Mouse (Mus musculus): Measurements from ENCODE around the gene Cfap43. TPM values are rescaled to one million over a fixed set of nuclear protein-coding genes. Genes with fewer than 3 reads are reported as not detected.

Gene Cfap43
- total RNA-seq, 2 experiments from 2014 or later: not detected

GRCm38 (mm10) chr19:47888037-47888436 lies 31.1 kb downstream of the Cfap43 start:
- ATAC-seq (replicated peaks; ENCODE audit: low FRiP score, poor library complexity, severe bottlenecking): no peak

- ATAC-seq (replicated peaks; ENCODE audit: low FRiP score, poor library complexity, severe bottlenecking): no peak
Measured at GRCm38 (mm10) chr19:47887417-47887816, 31.7 kb downstream of the Cfap43 start.

DNA sequence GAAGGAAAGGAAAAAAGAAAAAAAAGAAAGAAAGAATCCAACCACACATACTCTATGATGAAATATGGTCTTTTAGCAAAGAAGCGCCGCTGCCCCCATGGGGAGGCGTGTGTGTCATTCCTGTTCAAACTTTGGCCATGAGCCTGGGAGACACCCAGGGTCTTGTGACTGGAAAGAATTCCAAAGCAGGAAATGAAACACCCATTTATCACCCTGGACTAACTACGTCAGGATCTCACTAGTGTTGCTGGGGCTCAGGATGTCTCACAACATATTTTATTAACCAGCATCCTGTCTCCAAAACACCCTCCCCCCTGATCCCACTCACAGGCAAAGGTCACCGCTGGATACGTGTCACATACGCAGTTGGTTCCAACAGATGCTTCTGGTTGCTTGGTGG lies 32.5 kb downstream of the Cfap43 start:
- no peak for ATAC-seq (replicated peaks; ENCODE audit: low FRiP score, poor library complexity, severe bottlenecking)

DNA sequence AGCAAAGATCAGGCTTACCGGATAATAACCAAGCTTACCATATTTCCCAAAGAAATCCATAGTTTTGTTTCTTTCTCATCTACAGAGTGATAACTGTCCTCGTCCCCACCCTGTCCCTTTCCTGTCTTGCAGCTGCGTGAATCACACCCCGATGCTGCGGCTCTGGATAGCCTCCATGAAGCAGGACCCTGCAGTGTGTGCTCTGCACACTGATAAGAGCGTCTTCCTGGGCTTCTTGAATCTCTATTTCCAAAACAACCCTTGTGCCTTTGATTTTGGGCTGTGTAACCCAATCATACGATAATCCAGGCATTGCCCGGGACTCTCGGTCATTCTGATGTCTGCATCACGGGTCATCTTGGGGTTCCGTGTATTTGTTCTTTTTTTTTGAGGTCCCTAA lies 33.2 kb downstream of the Cfap43 start:
- ATAC-seq (replicated peaks; ENCODE audit: low FRiP score, poor library complexity, severe bottlenecking): no peak

- ATAC-seq (replicated peaks; ENCODE audit: low FRiP score, poor library complexity, severe bottlenecking): no peak
Measured at GRCm38 (mm10) chr19:47885191-47885743, 33.8 kb downstream of the Cfap43 start.

- ATAC-seq (replicated peaks; ENCODE audit: low FRiP score, poor library complexity, severe bottlenecking): no peak
Measured at GRCm38 (mm10) chr19:47884296-47885085, 34.6 kb downstream of the Cfap43 start.

- peak; percentile 29; the same call in 1 of the 2 replicates for ATAC-seq (replicated peaks; ENCODE audit: low FRiP score, poor library complexity, severe bottlenecking)
Measured at GRCm38 (mm10) chr19:47882882-47883254, 36.2 kb downstream of the Cfap43 start.

GRCm38 (mm10) chr19:47882151-47882881 lies 36.8 kb downstream of the Cfap43 start:
- peak; percentile 94 for ATAC-seq (replicated peaks; ENCODE audit: low FRiP score, poor library complexity, severe bottlenecking)

- ATAC-seq (replicated peaks; ENCODE audit: low FRiP score, poor library complexity, severe bottlenecking): no peak
Measured at GRCm38 (mm10) chr19:47881538-47881937, 37.5 kb downstream of the Cfap43 start.

DNA sequence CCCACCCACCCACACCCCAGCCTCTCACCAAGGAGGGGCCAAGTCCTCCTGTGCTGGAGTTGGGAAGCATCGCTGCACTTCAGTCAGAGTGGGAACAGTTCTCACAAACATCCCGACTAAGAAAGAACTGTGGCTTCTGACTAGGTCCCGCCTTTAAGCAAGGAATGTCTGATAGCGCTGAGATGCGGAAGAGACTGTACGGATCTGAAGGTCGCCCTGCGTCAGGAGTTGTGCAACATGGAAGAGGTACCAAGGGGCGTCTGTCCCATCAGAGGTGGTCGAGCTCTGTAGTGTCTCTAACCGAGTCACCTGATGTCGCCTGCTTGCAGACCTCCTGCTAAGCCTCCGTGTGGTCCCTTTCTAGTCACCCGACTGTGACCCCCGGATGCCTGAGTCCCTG lies 42.8 kb downstream of the Cfap43 start:
- ATAC-seq (replicated peaks; ENCODE audit: low FRiP score, poor library complexity, severe bottlenecking): no peak

GRCm38 (mm10) chr19:47871515-47871914 lies 47.6 kb downstream of the Cfap43 start:
- ATAC-seq (replicated peaks; ENCODE audit: low FRiP score, poor library complexity, severe bottlenecking): no peak

DNA sequence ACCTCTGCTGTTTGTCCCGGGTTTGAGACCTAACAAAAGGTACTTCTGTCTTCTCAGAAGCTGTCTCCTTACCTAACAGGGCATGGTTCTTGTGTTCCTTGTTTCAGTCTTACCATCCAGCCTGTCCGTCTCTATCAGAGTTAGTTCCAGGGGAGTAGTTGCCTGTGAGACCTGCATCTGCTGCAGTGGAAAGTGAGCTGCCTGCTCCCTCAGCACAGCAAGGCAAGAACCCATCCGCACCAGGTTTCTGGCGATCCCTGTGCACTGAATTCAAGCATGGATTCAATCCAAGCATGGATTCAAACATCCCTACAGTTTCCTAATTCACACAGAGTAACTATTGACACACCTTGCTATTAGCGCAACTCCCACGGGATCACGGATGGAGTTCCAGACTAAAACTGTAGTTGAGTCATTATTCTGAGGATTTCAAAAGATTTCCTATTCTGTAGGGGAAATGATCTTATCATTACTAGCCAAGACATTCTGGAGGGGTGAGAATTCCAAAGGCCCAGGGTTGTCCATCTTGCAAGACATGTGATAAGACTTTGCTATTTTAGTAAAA lies 48.9 kb downstream of the Cfap43 start:
- ATAC-seq (replicated peaks; ENCODE audit: low FRiP score, poor library complexity, severe bottlenecking): no peak

GRCm38 (mm10) chr19:47869516-47869915 lies 49.6 kb downstream of the Cfap43 start:
- ATAC-seq (replicated peaks; ENCODE audit: low FRiP score, poor library complexity, severe bottlenecking): no peak

DNA sequence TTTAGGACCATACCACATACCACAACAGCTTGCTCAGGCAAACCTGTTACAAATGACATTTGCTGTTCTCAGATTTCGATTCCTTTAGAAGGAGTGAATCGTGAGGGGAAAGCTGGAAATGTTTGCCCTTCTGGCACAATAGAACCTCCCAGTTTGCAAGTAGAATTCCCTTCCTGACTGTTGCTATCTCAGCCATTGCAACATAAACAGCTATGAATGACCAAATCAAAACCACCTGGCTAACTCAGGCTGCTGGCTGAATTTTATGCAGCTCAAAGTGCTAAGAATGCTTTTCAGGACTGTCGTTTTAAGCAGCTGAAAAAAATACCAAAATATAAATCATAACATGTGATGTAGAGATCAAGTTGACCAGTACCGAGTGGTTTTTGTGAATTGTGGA lies 50.1 kb downstream of the Cfap43 start:
- no peak for ATAC-seq (replicated peaks; ENCODE audit: low FRiP score, poor library complexity, severe bottlenecking)

- no peak for ATAC-seq (replicated peaks; ENCODE audit: low FRiP score, poor library complexity, severe bottlenecking)
Measured at GRCm38 (mm10) chr19:47867628-47868175, 51.4 kb downstream of the Cfap43 start.

DNA sequence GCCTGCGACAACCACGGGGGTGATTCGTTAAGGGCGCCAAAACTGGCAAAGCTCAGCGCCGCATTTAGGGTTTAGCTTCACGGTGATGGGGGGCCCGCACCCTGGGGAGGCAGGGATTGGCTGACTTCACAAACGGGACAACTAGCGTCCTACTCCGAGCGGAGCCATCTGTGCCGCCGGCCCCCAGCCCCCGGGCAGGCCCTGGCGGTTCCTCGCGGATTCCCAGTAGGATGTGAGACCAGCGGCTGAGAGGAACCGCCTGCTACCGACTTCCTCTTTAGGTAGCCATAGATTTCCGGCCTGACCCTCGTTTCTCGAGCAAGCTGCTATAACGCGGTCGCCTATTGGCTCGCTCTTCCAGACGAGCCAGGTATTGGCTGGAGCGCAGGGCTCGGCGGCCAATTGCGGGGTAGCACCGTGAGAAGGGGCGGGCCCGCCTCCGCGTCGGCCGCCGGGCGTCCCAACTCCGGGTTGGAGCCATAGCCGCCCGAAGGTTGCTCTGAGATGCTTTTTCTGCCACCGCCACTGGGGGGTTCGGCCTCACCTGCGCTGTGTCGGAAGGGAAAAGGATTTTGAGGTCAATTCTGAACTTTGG lies 53.6 kb downstream of the Cfap43 start, which contains the start of gene Gsto2:
Gene Gsto2 (plus strand): TSS at position 182 of the 595 bp plus-strand sequence.
- peak; percentile 100 for ATAC-seq (replicated peaks; ENCODE audit: low FRiP score, poor library complexity, severe bottlenecking)

GRCm38 (mm10) chr19:47864721-47865120 lies 54.4 kb downstream of the Cfap43 start:
- no peak for ATAC-seq (replicated peaks; ENCODE audit: low FRiP score, poor library complexity, severe bottlenecking)

GRCm38 (mm10) chr19:47864051-47864450 lies 55.0 kb downstream of the Cfap43 start:
- no peak for ATAC-seq (replicated peaks; ENCODE audit: low FRiP score, poor library complexity, severe bottlenecking)

DNA sequence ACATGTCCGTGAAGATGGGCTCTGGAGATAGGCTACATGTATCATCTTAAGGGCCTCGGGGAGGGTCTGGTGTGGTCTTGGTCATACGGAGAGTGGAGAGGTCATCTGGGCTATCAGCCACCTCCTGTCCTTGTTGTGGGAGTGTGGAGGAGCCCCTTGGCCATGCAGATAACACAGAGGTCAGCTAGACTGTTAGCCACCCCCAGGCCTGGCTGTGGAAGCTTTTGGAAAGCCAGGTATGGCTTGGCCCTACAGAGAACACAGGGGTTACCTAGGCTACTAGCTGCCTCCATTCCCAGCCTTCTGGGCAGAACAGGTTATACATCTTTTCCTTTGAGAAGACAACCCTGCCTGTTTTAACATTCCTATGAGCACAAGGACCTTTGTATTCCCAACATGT lies 56.5 kb downstream of the Cfap43 start:
- ATAC-seq (replicated peaks; ENCODE audit: low FRiP score, poor library complexity, severe bottlenecking): no peak

DNA sequence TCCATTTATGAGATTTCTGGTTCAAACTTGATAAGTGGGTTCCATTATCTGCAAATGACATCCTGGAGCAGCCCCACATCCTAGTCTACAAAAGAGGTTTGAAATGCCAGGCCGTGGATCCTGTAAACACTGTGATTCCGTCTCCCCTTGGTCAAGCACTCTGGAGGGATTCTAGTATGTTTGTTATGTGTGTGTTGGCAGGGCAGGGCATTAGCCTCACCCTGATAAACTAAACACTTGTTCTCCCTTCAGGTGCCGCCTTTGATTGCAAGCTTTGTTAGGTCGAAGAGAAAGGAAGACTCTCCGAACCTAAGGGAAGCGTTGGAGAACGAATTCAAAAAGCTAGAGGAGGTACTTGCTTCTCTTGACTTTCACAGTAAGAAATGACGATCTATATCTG lies 59.9 kb downstream of the Cfap43 start:
- ATAC-seq (replicated peaks; ENCODE audit: low FRiP score, poor library complexity, severe bottlenecking): no peak
